Mouse (Mus musculus) heart, embryonic 12.5 days (tissue): Measurements from ENCODE around the gene Col1a1. TPM values are rescaled to one million over a fixed set of nuclear protein-coding genes. Genes with fewer than 3 reads are reported as not detected.

Source experiments
- ATAC-seq: fragments of 200-750 bp; cut with Nextera tagmentation; 2 replicates; pipeline ENCODE4 v1.8.0; 2017; ENCODE audit warnings: moderate TSS enrichment, moderate library complexity; ENCODE audit not compliant: insufficient number of reproducible peaks, low FRiP score
- H3K27ac ChIP-seq: fragments of 300-500 bp; sonication (generic); 2 replicates; pipeline ENCODE4 v1.5.1; 2016; ENCODE audit warnings: mild to moderate bottlenecking, moderate library complexity; ENCODE audit not compliant: poor library complexity, severe bottlenecking
- H3K27me3 ChIP-seq: fragments of 300-500 bp; sonication (generic); replicated peaks from 2 replicates; pipeline ENCODE4 v1.6.1; 2016; ENCODE audit warnings: mild to moderate bottlenecking, moderate library complexity
- H3K36me3 ChIP-seq: fragments of 300-500 bp; sonication (generic); 2 replicates; pipeline ENCODE4 v1.6.1; 2016; ENCODE audit warnings: mild to moderate bottlenecking, moderate library complexity
- H3K4me1 ChIP-seq: fragments of 300-500 bp; sonication (generic); replicated peaks from 2 replicates; pipeline ENCODE4 v1.6.1; 2016; ENCODE audit warnings: mild to moderate bottlenecking
- H3K4me2 ChIP-seq: fragments of 300-500 bp; sonication (generic); 2 replicates; pipeline ENCODE4 v1.6.1; 2016; ENCODE audit warnings: mild to moderate bottlenecking, moderate library complexity
- H3K4me3 ChIP-seq: fragments of 300-500 bp; sonication (generic); 2 replicates; pipeline ENCODE4 v1.5.1; 2016; ENCODE audit warnings: mild to moderate bottlenecking
- H3K9ac ChIP-seq: fragments of 300-500 bp; sonication (generic); 2 replicates; pipeline ENCODE4 v1.6.1; 2016; ENCODE audit warnings: mild to moderate bottlenecking, moderate library complexity
- H3K9me3 ChIP-seq: fragments of 300-500 bp; sonication (generic); replicated peaks from 2 replicates; pipeline ENCODE4 v1.6.1; 2016; ENCODE audit warnings: mild to moderate bottlenecking, moderate library complexity
- WGBS: fragments of 180-500 bp; shearing (Covaris S2); methylation state at CpG from one replicate; pipeline ENCODE4 v1.1.7; 2016; 5-methylcytosine and 5-hydroxymethylcytosine counted together
- polyA plus RNA-seq: library from polyadenylated mRNA; unstranded; fragments of >200 nt; fragmentation: Nextera tagmentation; extraction: Ambion mirVana; gene quantifications from 2 replicates; pipeline ENCODE4 v1.2.1, GENCODE M21; 2016

Col1a1 gene
- polyA plus RNA-seq, 1 experiment from 2014 or later: 446 TPM

DNA sequence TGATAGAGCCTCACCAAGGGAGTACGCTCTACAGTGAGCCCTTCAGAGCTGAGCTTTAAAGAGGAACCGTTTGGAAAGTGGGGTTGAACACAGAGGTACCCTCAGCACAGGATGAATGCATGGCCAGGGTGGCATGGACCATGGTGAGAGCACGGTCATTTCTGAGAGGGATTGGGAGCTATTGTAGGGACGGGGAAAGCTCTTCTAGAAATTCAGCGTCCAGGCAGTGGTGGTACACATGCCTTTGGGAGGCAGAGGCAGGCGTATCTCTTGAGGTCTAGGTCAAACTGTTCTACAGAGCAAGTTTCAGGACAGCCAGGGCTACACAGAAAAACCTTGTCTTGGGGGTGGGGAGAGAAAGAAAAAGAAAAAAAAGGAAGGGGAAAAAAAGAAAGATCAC lies 61.0 kb downstream of the Col1a1 start:
- Histone ChIP-seq H3K9ac (no peak overlapping the region; the same call in 1 of the 2 replicates), H3K4me3 (no peak overlapping the region), H3K36me3 (peaks cover 60% of the 10 kb centered on the region), H3K9me3 (no peaks in the 10 kb centered on the region), H3K4me1 (peaks cover 78% of the 10 kb centered on the region), H3K4me2 (peak overlapping the region; percentile 98), H3K27ac (peak overlapping the region; percentile 49), H3K27me3 (no peaks in the 10 kb centered on the region)
- ATAC-seq: no peak
- 85% methylated on average over 6 of the region's 6 CpGs for WGBS

- H3K9ac ChIP-seq: 0 out of 2 replicates have a peak overlapping the region, but pooled peaks have one; percentile 29
- WGBS: 53% methylated on average over 5 of the region's 5 CpGs
- peak overlapping the region; percentile 58 for H3K27ac ChIP-seq
- peaks cover 73% of the 10 kb centered on the region for H3K4me1 ChIP-seq
- H3K36me3 ChIP-seq: peaks cover 66% of the 10 kb centered on the region
- peak overlapping the region; percentile 25 for H3K4me3 ChIP-seq
- peak; percentile 87 for ATAC-seq
- no peaks in the 10 kb centered on the region for H3K9me3 ChIP-seq
- no peaks in the 10 kb centered on the region for H3K27me3 ChIP-seq
- peak overlapping the region; percentile 98 for H3K4me2 ChIP-seq
Measured at GRCm38 (mm10) chr11:94997596-94997995, 61.6 kb downstream of the Col1a1 start.

DNA sequence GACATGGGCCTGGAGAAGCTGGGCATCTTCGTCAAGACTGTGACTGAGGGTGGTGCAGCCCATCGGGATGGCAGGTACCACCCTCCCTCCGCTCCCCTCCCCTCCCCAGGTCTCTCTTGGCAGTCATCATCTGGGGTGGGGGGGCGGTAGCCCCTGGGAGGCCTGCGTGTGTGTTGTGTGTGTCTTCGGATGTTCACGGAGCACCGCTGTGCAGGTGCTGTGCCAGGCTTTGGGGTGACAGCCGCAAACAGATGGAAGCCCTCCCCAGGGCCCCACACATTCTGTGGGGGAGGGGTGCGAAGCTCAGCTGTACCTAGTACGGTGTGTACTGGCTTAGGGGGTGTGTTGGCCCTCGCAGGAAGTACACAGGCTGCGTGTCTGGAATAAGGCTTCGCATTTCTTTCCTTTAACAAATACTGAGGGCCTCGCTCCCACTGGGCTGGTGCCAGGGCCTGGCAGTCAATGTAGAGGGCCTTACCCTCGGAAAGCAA lies 62.1 kb downstream of the Col1a1 start:
- peak overlapping the region; percentile 29 for H3K9ac ChIP-seq

GRCm38 (mm10) chr11:95000128-95000527 lies 64.1 kb downstream of the Col1a1 start:
- peak overlapping the region; percentile 34 for H3K9ac ChIP-seq
- 0 out of 2 replicates have a peak overlapping the region, but pooled peaks have one; percentile 0 for H3K4me3 ChIP-seq
- no peaks in the 10 kb centered on the region for H3K27me3 ChIP-seq
- WGBS: 78% methylated on average over 8 of the region's 8 CpGs
- H3K36me3 ChIP-seq: peaks cover 86% of the 10 kb centered on the region
- peak overlapping the region; percentile 37 for H3K4me2 ChIP-seq
- peaks cover 66% of the 10 kb centered on the region for H3K4me1 ChIP-seq
- H3K27ac ChIP-seq: peak overlapping the region; percentile 38
- no peak for ATAC-seq
- H3K9me3 ChIP-seq: no peaks in the 10 kb centered on the region

More for the DNA sequence above, 62.1 kb downstream of the Col1a1 start:
- Histone ChIP-seq H3K4me1 (peaks cover 71% of the 10 kb centered on the region), H3K9me3 (no peaks in the 10 kb centered on the region), H3K4me3 (peak overlapping the region; percentile 25), H3K27me3 (no peaks in the 10 kb centered on the region), H3K4me2 (peak overlapping the region; percentile 37), H3K36me3 (peaks cover 71% of the 10 kb centered on the region), H3K27ac (peak overlapping the region; percentile 58)
- WGBS: 69% methylated on average over 16 of the region's 16 CpGs
- ATAC-seq: peak; percentile 37; the same call in 1 of the 2 replicates

DNA sequence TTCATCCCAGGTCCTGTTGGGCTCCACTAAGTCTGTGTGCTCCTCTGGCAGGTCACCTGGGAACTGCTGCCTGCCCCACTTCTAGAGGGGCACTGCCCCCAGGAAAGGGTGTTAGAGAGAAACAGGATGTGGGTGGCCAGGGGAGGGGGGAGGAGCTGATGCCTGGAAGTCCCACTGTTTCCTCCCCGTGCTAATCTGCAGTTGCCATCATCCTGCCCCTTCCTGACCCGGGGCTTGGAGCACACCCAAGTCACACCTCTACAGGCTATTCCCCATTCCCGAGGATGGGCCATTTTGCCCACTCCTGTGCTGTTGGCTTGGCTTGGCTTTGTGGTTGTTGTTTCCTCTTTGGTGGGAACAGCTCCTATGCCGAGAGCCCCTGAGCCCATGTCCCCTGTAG lies 64.5 kb downstream of the Col1a1 start:
- Histone ChIP-seq H3K9ac (peak overlapping the region; percentile 34), H3K27ac (peak overlapping the region; percentile 38), H3K36me3 (peaks cover 89% of the 10 kb centered on the region), H3K27me3 (no peaks in the 10 kb centered on the region), H3K4me3 (peak overlapping the region; percentile 0; the same call in 1 of the 2 replicates), H3K4me2 (peak overlapping the region; percentile 37), H3K4me1 (peaks cover 62% of the 10 kb centered on the region), H3K9me3 (no peaks in the 10 kb centered on the region)
- ATAC-seq: 0 out of 2 replicates have a peak, but pooled peaks have one; percentile 5
- WGBS: 21% methylated on average over 4 of the region's 4 CpGs

DNA sequence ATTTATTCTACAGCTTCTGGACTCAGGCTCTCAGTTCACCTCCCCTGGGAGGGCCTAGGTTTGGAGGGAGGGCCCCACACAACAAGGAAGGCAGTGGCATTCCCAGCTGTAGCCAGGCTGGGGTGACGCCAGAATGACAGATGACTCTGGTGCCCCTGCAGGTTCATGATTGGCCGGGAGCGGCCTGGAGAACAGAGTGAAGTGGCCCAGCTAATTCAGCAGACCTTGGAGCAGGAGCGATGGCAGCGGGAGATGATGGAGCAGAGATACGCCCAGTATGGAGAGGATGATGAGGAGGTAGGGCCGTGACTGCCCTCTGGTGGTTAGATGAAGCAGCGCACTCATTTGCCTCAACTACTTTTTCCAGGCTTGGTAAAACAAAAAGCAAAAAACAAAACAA lies 65.0 kb downstream of the Col1a1 start:
- peak overlapping the region; percentile 38 for H3K27ac ChIP-seq
- H3K4me3 ChIP-seq: peak overlapping the region; percentile 0; the same call in 1 of the 2 replicates
- peaks cover 62% of the 10 kb centered on the region for H3K4me1 ChIP-seq
- no peaks in the 10 kb centered on the region for H3K9me3 ChIP-seq
- H3K4me2 ChIP-seq: peak overlapping the region; percentile 37
- no peaks in the 10 kb centered on the region for H3K27me3 ChIP-seq
- H3K9ac ChIP-seq: peak overlapping the region; percentile 34; the same call in 1 of the 2 replicates
- WGBS: 4% methylated on average over 8 of the region's 8 CpGs
- ATAC-seq: peak; percentile 26; the same call in 1 of the 2 replicates
- peaks cover 92% of the 10 kb centered on the region for H3K36me3 ChIP-seq

DNA sequence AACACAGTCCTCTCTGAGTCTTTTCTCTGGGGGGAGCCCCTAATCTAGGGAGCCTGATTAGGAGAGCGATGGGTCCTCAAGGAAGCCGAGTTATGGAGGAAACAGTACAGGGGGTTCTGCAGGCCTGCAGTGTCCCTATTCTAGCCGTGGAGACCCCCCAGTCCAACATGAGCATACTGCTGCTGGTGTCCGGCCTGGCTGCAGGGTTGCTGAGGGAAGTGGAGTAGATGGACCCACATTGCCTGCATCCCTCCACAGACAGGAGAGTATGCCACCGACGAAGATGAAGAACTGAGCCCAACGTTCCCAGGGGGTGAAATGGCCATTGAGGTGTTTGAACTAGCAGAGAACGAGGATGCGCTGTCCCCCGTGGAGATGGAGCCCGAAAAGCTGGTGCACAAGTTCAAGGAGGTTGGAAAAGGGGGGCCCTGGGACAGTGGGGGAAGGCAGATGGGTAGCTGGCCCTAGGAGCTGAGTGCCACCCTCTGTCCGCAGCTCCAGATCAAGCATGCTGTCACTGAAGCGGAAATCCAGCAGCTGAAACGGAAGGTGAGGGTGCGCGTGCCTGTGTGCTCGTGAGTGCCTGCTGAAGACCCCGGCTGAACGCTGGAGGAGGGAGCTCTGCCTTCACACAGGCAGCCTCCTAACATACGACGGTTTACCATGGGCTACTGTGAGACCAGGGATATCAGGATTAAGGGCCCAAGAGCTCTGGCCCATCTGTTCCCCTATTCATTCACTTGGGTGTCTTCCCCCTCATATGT lies 65.7 kb downstream of the Col1a1 start:
- no peak overlapping the region for H3K9ac ChIP-seq
- no peaks in the 10 kb centered on the region for H3K9me3 ChIP-seq
- no peak overlapping the region for H3K4me2 ChIP-seq
- peaks cover 85% of the 10 kb centered on the region for H3K36me3 ChIP-seq
- ATAC-seq: no peak
- H3K4me3 ChIP-seq: no peak overlapping the region
- H3K27ac ChIP-seq: no peak overlapping the region
- peaks cover 61% of the 10 kb centered on the region for H3K4me1 ChIP-seq
- H3K27me3 ChIP-seq: no peaks in the 10 kb centered on the region
- 86% methylated on average over 21 of the region's 21 CpGs for WGBS

Other genes starting within 250 kb of the Col1a1 start
- not detected in 2 replicates for gene Gm11541, start 231.7 kb upstream of the Col1a1 start, polyA plus RNA-seq
- gene Cdc34b, start 194.4 kb upstream of the Col1a1 start, polyA plus RNA-seq: not detected in 2 replicates
- not detected in 2 replicates for gene Tmem92, start 153.5 kb upstream of the Col1a1 start, polyA plus RNA-seq
- gene Hils1, start 31.4 kb downstream of the Col1a1 start, polyA plus RNA-seq: 0.30 TPM in 1 of 2 replicates, not detected in the other
- gene Sgca, start 40.1 kb downstream of the Col1a1 start, polyA plus RNA-seq: 20.6 and 26.6 TPM in 2 replicates
- gene Ppp1r9b, start 54.8 kb downstream of the Col1a1 start, polyA plus RNA-seq: 10.4 and 12.2 TPM in 2 replicates
- 14.8 and 16.5 TPM in 2 replicates for gene Samd14, start 73.7 kb downstream of the Col1a1 start, polyA plus RNA-seq
- 65.1 and 68.3 TPM in 2 replicates for gene Pdk2, start 105.1 kb downstream of the Col1a1 start, polyA plus RNA-seq
- 11.8 and 12.1 TPM in 2 replicates for gene Itga3, start 140.6 kb downstream of the Col1a1 start, polyA plus RNA-seq
- gene Dlx3, start 183.9 kb downstream of the Col1a1 start, polyA plus RNA-seq: 0.12 and 0.41 TPM in 2 replicates
- gene Dlx4, start 210.0 kb downstream of the Col1a1 start, polyA plus RNA-seq: 0.14 TPM in 1 of 2 replicates, not detected in the other